Mouse (Mus musculus) forebrain, embryonic 15.5 days (tissue): ENCODE measurements around the gene Pomc. TPM values are rescaled to one million over a fixed set of nuclear protein-coding genes. Genes with fewer than 3 reads are reported as not detected.
A peak's percentile ranks its signal among the peaks of the same experiment; 100 is the strongest.

ENCODE experiments used
- ATAC-seq: fragments of 200-750 bp; cut with Nextera tagmentation; replicated peaks from 2 replicates; pipeline ENCODE4 v1.8.0; 2017; ENCODE audit warnings: mild to moderate bottlenecking, moderate TSS enrichment, moderate library complexity
- H3K27ac ChIP-seq: fragments of 300-500 bp; sonication (generic); replicated peaks from 2 replicates; pipeline ENCODE4 v1.5.1; 2015; ENCODE audit warnings: mild to moderate bottlenecking, inconsistent platforms
- H3K27me3 ChIP-seq: fragments of 300-500 bp; sonication (generic); 2 replicates; pipeline ENCODE4 v1.6.1; 2015; ENCODE audit warnings: inconsistent platforms
- H3K36me3 ChIP-seq: fragments of 300-500 bp; sonication (generic); 2 replicates; pipeline ENCODE4 v1.6.1; 2015; ENCODE audit warnings: mild to moderate bottlenecking, inconsistent platforms
- H3K4me1 ChIP-seq: fragments of 300-500 bp; sonication (generic); 2 replicates; pipeline ENCODE4 v1.6.1; 2015; ENCODE audit warnings: inconsistent platforms
- H3K4me2 ChIP-seq: fragments of 300-500 bp; sonication (generic); replicated peaks from 2 replicates; pipeline ENCODE4 v1.6.1; 2015; ENCODE audit warnings: mild to moderate bottlenecking, inconsistent platforms
- H3K4me3 ChIP-seq: fragments of 300-500 bp; sonication (generic); 2 replicates; pipeline ENCODE4 v1.5.1; 2015; ENCODE audit warnings: mild to moderate bottlenecking, inconsistent platforms
- H3K9ac ChIP-seq: fragments of 300-500 bp; sonication (generic); replicated peaks from 2 replicates; pipeline ENCODE4 v1.6.1; 2015; ENCODE audit warnings: mild to moderate bottlenecking, inconsistent platforms
- H3K9me3 ChIP-seq: fragments of 300-500 bp; sonication (generic); 2 replicates; pipeline ENCODE4 v1.6.1; 2016; ENCODE audit warnings: inconsistent platforms
- WGBS: fragments of 180-500 bp; shearing (Covaris S2); methylation state at CpG from one replicate; pipeline ENCODE4 v1.1.7; 2015; ENCODE audit warnings: mixed read lengths; 5-methylcytosine and 5-hydroxymethylcytosine counted together
- polyA plus RNA-seq: library from polyadenylated mRNA; unstranded; fragments of >200 nt; fragmentation: Nextera tagmentation; extraction: Ambion mirVana; gene quantifications from 2 replicates; pipeline ENCODE4 v1.2.1, GENCODE M21; 2015

The Pomc gene
- polyA plus RNA-seq, 1 experiment from 2014 or later, result 11.5 TPM

- 68% methylated on average over 1 of the region's 1 CpGs for WGBS
- H3K27me3 ChIP-seq, result no peaks in the 10 kb centered on the region
- H3K9me3 ChIP-seq, result no peaks in the 10 kb centered on the region
- no peak overlapping the region for H3K27ac ChIP-seq
- peak overlapping the region; percentile 51; the same call in 1 of the 2 replicates for H3K9ac ChIP-seq
- H3K4me3 ChIP-seq, result peak overlapping the region; percentile 43; the same call in 1 of the 2 replicates
- peak overlapping the region; percentile 85 for H3K4me2 ChIP-seq
- H3K36me3 ChIP-seq, result peaks cover 30% of the 10 kb centered on the region
- peak; percentile 4; the same call in 1 of the 2 replicates for ATAC-seq
- peaks cover 18% of the 10 kb centered on the region for H3K4me1 ChIP-seq
Measured at GRCm38 (mm10) chr12:3980991-3981349, 26.2 kb downstream of the Pomc start.

- Histone ChIP-seq H3K4me2 (peak overlapping the region; percentile 85), H3K4me1 (peaks cover 18% of the 10 kb centered on the region), H3K9me3 (no peaks in the 10 kb centered on the region), H3K9ac (peak overlapping the region; percentile 51), H3K27ac (peak overlapping the region; percentile 42), H3K27me3 (no peaks in the 10 kb centered on the region), H3K36me3 (peaks cover 25% of the 10 kb centered on the region), H3K4me3 (peak overlapping the region; percentile 43)
- ATAC-seq, result peak; percentile 89
- WGBS, result 1% methylated on average over 41 of the region's 41 CpGs
Measured at GRCm38 (mm10) chr12:3981350-3982131, 26.8 kb downstream of the Pomc start.

GRCm38 (mm10) chr12:3982257-3982656 is 27.5 kb downstream of the Pomc start:
- Histone ChIP-seq H3K4me2 (peak overlapping the region; percentile 85), H3K9ac (peak overlapping the region; percentile 51; the same call in 1 of the 2 replicates), H3K36me3 (peaks cover 18% of the 10 kb centered on the region), H3K4me3 (peak overlapping the region; percentile 43), H3K27me3 (no peaks in the 10 kb centered on the region), H3K9me3 (no peaks in the 10 kb centered on the region), H3K4me1 (peaks cover 18% of the 10 kb centered on the region), H3K27ac (peak overlapping the region; percentile 42)
- WGBS, result 15% methylated on average over 6 of the region's 6 CpGs
- no peak for ATAC-seq

GRCm38 (mm10) chr12:3983736-3984135 is 29.0 kb downstream of the Pomc start:
- Histone ChIP-seq H3K4me3 (no peak overlapping the region), H3K9me3 (no peaks in the 10 kb centered on the region), H3K36me3 (peaks cover 10% of the 10 kb centered on the region; the same call in 1 of the 2 replicates), H3K27ac (no peak overlapping the region), H3K27me3 (no peaks in the 10 kb centered on the region), H3K9ac (no peak overlapping the region), H3K4me1 (peaks cover 18% of the 10 kb centered on the region), H3K4me2 (no peak overlapping the region)
- WGBS, result 0% methylated on average over 1 of the region's 1 CpGs
- no peak for ATAC-seq

GRCm38 (mm10) chr12:3984446-3984845 is 29.7 kb downstream of the Pomc start:
- no peak overlapping the region for H3K27ac ChIP-seq
- H3K9me3 ChIP-seq, result no peaks in the 10 kb centered on the region
- H3K4me3 ChIP-seq, result no peak overlapping the region
- ATAC-seq, result no peak
- H3K4me2 ChIP-seq, result no peak overlapping the region
- WGBS, result 87% methylated on average over 9 of the region's 9 CpGs
- peaks cover 18% of the 10 kb centered on the region for H3K4me1 ChIP-seq
- peaks cover 7% of the 10 kb centered on the region; the same call in 1 of the 2 replicates for H3K36me3 ChIP-seq
- H3K9ac ChIP-seq, result no peak overlapping the region
- no peaks in the 10 kb centered on the region for H3K27me3 ChIP-seq

- WGBS, result 55% methylated on average over 2 of the region's 2 CpGs
- ATAC-seq, result no peak
- no peak overlapping the region for H3K4me2 ChIP-seq
- peaks cover 5% of the 10 kb centered on the region; the same call in 1 of the 2 replicates for H3K36me3 ChIP-seq
- no peak overlapping the region for H3K27ac ChIP-seq
- no peaks in the 10 kb centered on the region for H3K9me3 ChIP-seq
- H3K4me1 ChIP-seq, result no peaks in the 10 kb centered on the region
- no peak overlapping the region for H3K4me3 ChIP-seq
- H3K9ac ChIP-seq, result no peak overlapping the region
- H3K27me3 ChIP-seq, result no peaks in the 10 kb centered on the region
Measured at GRCm38 (mm10) chr12:3989943-3990342, 35.2 kb downstream of the Pomc start.

GRCm38 (mm10) chr12:3991047-3991446 is 36.3 kb downstream of the Pomc start:
- no peaks in the 10 kb centered on the region for H3K36me3 ChIP-seq
- H3K27ac ChIP-seq, result no peak overlapping the region
- ATAC-seq, result no peak
- no peaks in the 10 kb centered on the region for H3K9me3 ChIP-seq
- no peaks in the 10 kb centered on the region for H3K27me3 ChIP-seq
- H3K4me1 ChIP-seq, result no peaks in the 10 kb centered on the region
- no peak overlapping the region for H3K4me3 ChIP-seq
- 87% methylated on average over 3 of the region's 3 CpGs for WGBS
- no peak overlapping the region for H3K4me2 ChIP-seq
- H3K9ac ChIP-seq, result no peak overlapping the region

GRCm38 (mm10) chr12:3996749-3997148 is 42.0 kb downstream of the Pomc start:
- H3K9me3 ChIP-seq, result no peaks in the 10 kb centered on the region
- 62% methylated on average over 9 of the region's 9 CpGs for WGBS
- peaks cover 12% of the 10 kb centered on the region for H3K36me3 ChIP-seq
- H3K4me3 ChIP-seq, result no peak overlapping the region
- no peaks in the 10 kb centered on the region for H3K4me1 ChIP-seq
- H3K27me3 ChIP-seq, result no peaks in the 10 kb centered on the region
- no peak overlapping the region for H3K4me2 ChIP-seq
- ATAC-seq, result no peak
- H3K27ac ChIP-seq, result no peak overlapping the region
- H3K9ac ChIP-seq, result no peak overlapping the region

GRCm38 (mm10) chr12:4000406-4000805 is 45.7 kb downstream of the Pomc start:
- ATAC-seq, result no peak
- Histone ChIP-seq H3K9me3 (no peaks in the 10 kb centered on the region), H3K4me3 (no peak overlapping the region), H3K27me3 (no peaks in the 10 kb centered on the region), H3K36me3 (peaks cover 12% of the 10 kb centered on the region), H3K4me1 (no peaks in the 10 kb centered on the region), H3K9ac (no peak overlapping the region), H3K4me2 (no peak overlapping the region), H3K27ac (no peak overlapping the region)
- WGBS, result 85% methylated on average over 5 of the region's 5 CpGs

- Histone ChIP-seq H3K36me3 (peaks cover 4% of the 10 kb centered on the region), H3K9me3 (no peaks in the 10 kb centered on the region), H3K4me1 (peaks cover 19% of the 10 kb centered on the region), H3K4me2 (no peak overlapping the region), H3K4me3 (no peak overlapping the region), H3K27ac (no peak overlapping the region), H3K27me3 (no peaks in the 10 kb centered on the region), H3K9ac (no peak overlapping the region)
- no peak for ATAC-seq
- WGBS, result 11% methylated on average over 6 of the region's 6 CpGs
Measured at GRCm38 (mm10) chr12:4004648-4005047, 49.9 kb downstream of the Pomc start.

GRCm38 (mm10) chr12:4006079-4006478 is 51.3 kb downstream of the Pomc start:
- Histone ChIP-seq H3K4me2 (no peak overlapping the region), H3K4me3 (no peak overlapping the region), H3K9ac (no peak overlapping the region), H3K27me3 (no peaks in the 10 kb centered on the region), H3K9me3 (no peaks in the 10 kb centered on the region), H3K27ac (no peak overlapping the region), H3K4me1 (peaks cover 19% of the 10 kb centered on the region), H3K36me3 (no peaks in the 10 kb centered on the region)
- 80% methylated on average over 7 of the region's 7 CpGs for WGBS
- ATAC-seq, result 0 out of 2 replicates have a peak, but pooled peaks have one; percentile 19

GRCm38 (mm10) chr12:4007181-4007580 is 52.4 kb downstream of the Pomc start:
- peak; percentile 55; the same call in 1 of the 2 replicates for ATAC-seq
- Histone ChIP-seq H3K9me3 (no peaks in the 10 kb centered on the region), H3K9ac (no peak overlapping the region), H3K27ac (peak overlapping the region; percentile 29), H3K36me3 (no peaks in the 10 kb centered on the region), H3K4me3 (no peak overlapping the region), H3K4me2 (no peak overlapping the region), H3K4me1 (peaks cover 19% of the 10 kb centered on the region), H3K27me3 (no peaks in the 10 kb centered on the region)
- 34% methylated on average over 4 of the region's 4 CpGs for WGBS
